Mouse (Mus musculus) E14TG2a.4 (cell line): Measurements from ENCODE around the gene Rasgef1b.

Source experiments
- H3K27me3 ChIP-seq: 2 replicates; pipeline ENCODE4 v1.6.1; 2014; ENCODE audit warnings: low read length, control low read depth; ENCODE audit not compliant: insufficient read depth
- H3K36me3 ChIP-seq: 2 replicates; pipeline ENCODE4 v1.6.1; 2014; ENCODE audit warnings: low read length, control low read depth; ENCODE audit not compliant: insufficient read depth
- H3K4me1 ChIP-seq: replicated peaks from 2 replicates; pipeline ENCODE4 v1.6.1; 2014; ENCODE audit warnings: low read depth, low read length, control low read depth
- H3K4me3 ChIP-seq: replicated peaks from 2 replicates; pipeline ENCODE4 v1.5.1; 2014; ENCODE audit warnings: mild to moderate bottlenecking, low read length
- H3K9me3 ChIP-seq: 2 replicates; pipeline ENCODE4 v1.6.1; 2014; ENCODE audit warnings: low read length, control low read depth
- CTCF ChIP-seq: conservative IDR thresholded peaks from 2 replicates; pipeline ENCODE4 v1.5.1; 2014; ENCODE audit warnings: low read length
- NANOG ChIP-seq: IDR thresholded peaks from 2 replicates; pipeline ENCODE4 v1.6.1; 2014; ENCODE audit warnings: borderline replicate concordance, low read length, mixed read lengths
- POU5F1 ChIP-seq: IDR thresholded peaks from 2 replicates; pipeline ENCODE4 v1.6.1; 2014; ENCODE audit warnings: low read length, borderline replicate concordance

Rasgef1b gene

DNA sequence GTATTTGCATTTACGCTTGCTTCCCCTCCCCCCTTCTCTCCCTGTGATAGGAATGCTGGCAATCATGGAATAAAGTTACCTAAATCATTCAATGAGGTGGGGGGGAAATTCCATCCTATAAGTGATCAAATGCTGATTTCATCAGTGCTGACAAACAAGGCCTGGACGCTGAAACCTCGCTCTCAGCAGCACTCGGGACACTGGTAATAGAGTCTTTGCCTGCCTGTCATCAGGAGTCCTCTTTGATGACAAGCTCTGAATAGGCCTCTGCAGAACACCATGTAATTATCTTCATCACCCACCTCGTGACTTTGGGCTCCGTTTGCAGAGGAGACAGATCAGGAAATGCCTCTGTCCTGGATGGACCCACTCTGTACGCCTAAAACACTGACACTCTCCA, 326.6 kb downstream of the Rasgef1b start:
- TF ChIP-seq POU5F1 (no peak), CTCF (no peak), NANOG (no peak)
- Histone ChIP-seq H3K4me1 (peaks cover 14% of the 10 kb centered on the region), H3K4me3 (no peak overlapping the region), H3K27me3 (no peaks in the 10 kb centered on the region), H3K9me3 (no peaks in the 10 kb centered on the region), H3K36me3 (no peaks in the 10 kb centered on the region)

DNA sequence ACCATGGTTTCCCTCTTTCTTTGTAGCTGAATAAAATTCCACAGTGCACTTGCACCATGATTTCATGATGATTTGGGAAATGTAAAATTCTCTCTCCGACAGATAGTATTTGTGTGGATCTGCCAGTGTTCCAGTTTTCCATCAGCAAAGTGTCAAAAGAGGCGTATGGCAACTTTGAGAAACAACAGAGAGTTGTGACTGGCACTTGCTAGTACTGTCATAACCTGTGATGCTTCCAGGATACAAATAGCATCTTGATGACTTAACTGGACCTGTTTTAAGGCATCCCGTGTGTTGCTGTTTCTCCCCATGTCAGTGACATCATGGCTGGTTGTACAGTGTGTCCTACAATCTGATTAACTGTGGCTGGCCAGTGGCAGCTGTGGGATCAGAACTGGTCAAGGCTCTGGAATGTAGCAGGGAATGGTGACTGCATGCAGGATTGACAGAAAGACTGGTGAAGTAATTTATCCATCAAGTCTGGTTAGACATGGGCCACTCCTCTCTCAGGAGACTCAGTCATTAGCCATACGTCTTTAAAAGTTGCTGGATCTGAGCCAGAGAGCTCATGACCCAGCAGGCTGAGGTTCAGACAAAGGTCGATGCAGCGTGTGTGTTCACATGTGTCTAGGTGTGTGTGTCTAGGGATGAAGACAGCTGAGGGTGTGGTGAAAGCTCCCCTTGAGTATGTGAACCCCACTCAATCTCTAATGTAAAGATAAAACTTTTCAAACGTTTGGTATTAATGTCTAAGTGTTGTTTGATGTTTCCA, 328.8 kb downstream of the Rasgef1b start:
- TF ChIP-seq NANOG, result no peak
- no peak for TF ChIP-seq POU5F1
- no peak for TF ChIP-seq CTCF
- Histone ChIP-seq H3K36me3 (no peaks in the 10 kb centered on the region), H3K4me1 (peaks cover 14% of the 10 kb centered on the region), H3K9me3 (no peaks in the 10 kb centered on the region), H3K4me3 (no peak overlapping the region), H3K27me3 (no peaks in the 10 kb centered on the region)

DNA sequence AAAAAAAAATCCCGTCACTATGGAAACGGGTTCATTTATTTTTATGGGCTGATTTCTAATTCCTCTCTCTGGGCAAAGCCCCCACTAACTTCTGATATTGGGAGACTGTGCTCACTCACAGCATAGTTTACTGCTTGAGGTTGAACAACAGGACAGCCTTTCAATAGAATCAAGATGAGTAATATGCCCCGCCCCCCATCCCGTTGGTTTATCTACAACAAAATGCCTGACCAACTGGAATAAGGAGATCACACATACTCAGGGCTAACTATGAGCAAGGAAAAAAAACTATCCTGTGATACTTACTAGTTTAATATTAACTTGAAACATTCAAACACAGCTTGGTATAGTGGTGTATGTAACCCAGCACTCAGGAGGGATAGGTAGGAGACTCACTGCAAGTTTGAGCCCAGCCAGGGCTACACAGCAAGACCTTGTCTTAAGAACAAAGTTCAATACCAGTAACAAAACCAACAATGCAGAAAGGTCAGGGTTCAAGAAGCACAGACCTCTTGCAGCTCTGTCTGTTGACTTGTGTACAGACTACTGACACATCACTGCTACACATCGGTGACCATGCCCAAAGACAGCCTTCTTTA, 330.3 kb downstream of the Rasgef1b start:
- H3K27me3 ChIP-seq, result no peaks in the 10 kb centered on the region
- H3K36me3 ChIP-seq, result no peaks in the 10 kb centered on the region
- peaks cover 14% of the 10 kb centered on the region for H3K4me1 ChIP-seq
- no peaks in the 10 kb centered on the region for H3K9me3 ChIP-seq
- no peak overlapping the region for H3K4me3 ChIP-seq
- TF ChIP-seq NANOG (no peak), POU5F1 (no peak), CTCF (no peak)

DNA sequence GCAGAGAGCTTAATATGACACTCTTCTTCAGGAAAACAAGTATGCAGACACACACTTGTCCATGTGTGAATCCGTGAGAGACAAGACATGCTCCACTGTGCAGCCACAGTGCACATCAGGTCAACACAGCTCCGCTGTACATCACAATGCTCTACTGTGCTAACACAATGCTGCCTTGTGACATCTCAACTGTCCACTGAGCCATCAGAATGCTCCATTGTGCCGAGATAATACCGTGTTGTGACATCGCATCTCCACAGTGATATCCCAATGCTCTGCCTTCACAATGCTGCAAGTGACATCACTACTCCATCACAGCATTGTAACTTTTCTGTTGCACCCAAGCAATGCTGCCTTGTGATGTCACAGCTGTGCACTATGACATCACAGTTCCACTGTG, 334.3 kb downstream of the Rasgef1b start:
- Histone ChIP-seq H3K4me3 (no peak overlapping the region), H3K27me3 (no peaks in the 10 kb centered on the region), H3K9me3 (peaks cover 5% of the 10 kb centered on the region; the same call in 1 of the 2 replicates), H3K36me3 (no peaks in the 10 kb centered on the region), H3K4me1 (no peaks in the 10 kb centered on the region)
- no peak for TF ChIP-seq POU5F1
- TF ChIP-seq NANOG, result no peak
- TF ChIP-seq CTCF, result no peak

DNA sequence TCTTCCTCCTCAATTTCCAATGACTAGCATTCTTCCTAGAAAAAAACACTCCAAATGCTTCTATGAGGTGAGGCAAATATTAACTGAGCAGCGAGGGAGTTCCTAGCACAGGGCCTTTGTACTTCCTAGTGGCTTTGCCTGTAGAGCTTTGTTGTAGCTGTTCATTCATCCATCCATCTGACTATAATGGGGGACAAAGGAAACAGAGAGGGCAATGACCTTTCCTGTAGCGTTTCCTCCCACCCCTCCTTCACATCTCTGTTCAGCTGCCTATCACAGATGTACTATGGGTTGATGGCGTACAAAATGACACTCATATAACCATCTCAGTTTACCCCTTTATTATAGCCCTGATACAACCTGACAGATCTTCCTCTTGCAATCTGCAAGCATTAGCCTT, 337.3 kb downstream of the Rasgef1b start:
- Histone ChIP-seq H3K27me3 (no peaks in the 10 kb centered on the region), H3K36me3 (no peaks in the 10 kb centered on the region), H3K4me3 (no peak overlapping the region), H3K4me1 (no peaks in the 10 kb centered on the region), H3K9me3 (peaks cover 7% of the 10 kb centered on the region)
- no peak for TF ChIP-seq CTCF
- TF ChIP-seq NANOG, result no peak
- TF ChIP-seq POU5F1, result no peak

DNA sequence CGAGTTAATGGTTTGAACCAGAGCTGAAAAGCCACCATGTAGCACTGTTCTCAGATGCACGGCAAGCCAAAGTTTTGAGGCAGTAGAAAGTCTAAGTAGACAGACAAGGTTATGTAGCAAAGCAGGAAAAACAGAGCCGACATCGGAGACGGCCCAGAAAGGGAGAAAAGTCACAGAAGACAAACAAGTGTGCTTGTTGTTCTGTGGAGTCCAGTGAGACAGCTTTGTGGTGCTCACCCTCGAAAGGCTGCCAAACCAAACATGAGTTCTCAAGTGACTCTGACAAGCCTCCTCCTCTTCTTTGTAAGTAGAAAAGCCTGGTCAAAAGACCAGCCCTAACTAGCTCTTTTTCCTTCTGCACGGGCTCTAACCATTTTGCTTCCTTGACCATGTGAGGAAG, 338.1 kb downstream of the Rasgef1b start:
- no peak overlapping the region for H3K4me3 ChIP-seq
- no peaks in the 10 kb centered on the region for H3K27me3 ChIP-seq
- H3K36me3 ChIP-seq, result no peaks in the 10 kb centered on the region
- no peaks in the 10 kb centered on the region for H3K4me1 ChIP-seq
- H3K9me3 ChIP-seq, result peaks cover 7% of the 10 kb centered on the region
- no peak for TF ChIP-seq CTCF
- no peak for TF ChIP-seq NANOG
- TF ChIP-seq POU5F1, result no peak

DNA sequence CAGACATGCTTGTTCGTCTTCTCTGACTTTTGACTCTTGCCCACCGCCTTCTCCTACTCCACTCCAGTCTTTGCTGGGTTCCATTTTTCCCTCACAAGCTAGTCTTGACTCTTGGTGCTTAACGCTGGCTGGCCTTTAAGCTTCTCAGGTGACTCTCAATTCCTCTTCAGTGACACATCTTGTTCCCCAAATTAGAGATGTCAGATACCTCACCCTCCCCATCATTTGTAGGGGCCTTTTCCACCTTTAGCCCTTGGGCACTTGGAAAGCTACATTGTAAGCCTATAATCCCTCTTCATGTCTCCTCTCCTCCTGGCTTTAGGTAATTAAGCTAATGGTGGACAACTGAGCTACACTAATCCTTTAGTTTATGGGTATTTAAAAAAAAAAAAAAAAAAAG, 338.6 kb downstream of the Rasgef1b start:
- H3K4me1 ChIP-seq, result no peaks in the 10 kb centered on the region
- H3K4me3 ChIP-seq, result no peak overlapping the region
- TF ChIP-seq CTCF, result no peak
- no peak for TF ChIP-seq NANOG
- TF ChIP-seq POU5F1, result no peak
- H3K9me3 ChIP-seq, result peaks cover 7% of the 10 kb centered on the region
- no peaks in the 10 kb centered on the region for H3K27me3 ChIP-seq
- H3K36me3 ChIP-seq, result no peaks in the 10 kb centered on the region

DNA sequence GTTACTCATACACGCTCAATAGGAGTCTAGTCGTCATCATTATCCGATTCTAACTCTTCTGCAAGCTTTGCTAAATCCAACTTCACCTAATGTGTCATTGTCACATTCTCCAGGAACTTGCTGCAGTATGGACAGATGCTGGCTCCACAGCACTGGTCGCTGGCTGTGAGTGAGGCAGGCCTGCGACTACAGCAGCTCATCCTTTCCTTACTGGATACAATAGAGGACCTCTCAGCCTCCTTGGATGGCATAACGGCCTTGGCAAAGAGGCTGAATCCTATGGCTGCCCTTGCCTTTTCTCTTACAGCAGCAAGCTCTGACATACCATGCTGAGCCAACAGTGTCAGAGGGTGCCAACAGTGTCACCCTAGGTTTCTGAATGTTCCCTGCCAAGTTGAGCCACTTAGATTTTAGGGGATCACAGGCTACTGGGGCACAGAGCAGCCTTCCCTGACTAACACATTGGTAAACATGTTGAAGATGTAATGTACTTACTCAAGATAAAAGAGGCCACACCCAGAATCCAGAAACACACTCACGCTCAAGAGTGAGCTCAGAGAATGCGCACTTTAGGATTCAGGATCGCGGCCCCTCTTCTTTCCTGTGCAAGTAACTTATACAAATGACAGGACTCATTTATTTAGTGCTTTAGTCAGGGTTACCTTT, 340.1 kb downstream of the Rasgef1b start:
- Histone ChIP-seq H3K27me3 (no peaks in the 10 kb centered on the region), H3K36me3 (no peaks in the 10 kb centered on the region), H3K9me3 (peaks cover 7% of the 10 kb centered on the region), H3K4me1 (no peaks in the 10 kb centered on the region), H3K4me3 (no peak overlapping the region)
- TF ChIP-seq POU5F1, result no peak
- TF ChIP-seq CTCF, result no peak
- no peak for TF ChIP-seq NANOG

DNA sequence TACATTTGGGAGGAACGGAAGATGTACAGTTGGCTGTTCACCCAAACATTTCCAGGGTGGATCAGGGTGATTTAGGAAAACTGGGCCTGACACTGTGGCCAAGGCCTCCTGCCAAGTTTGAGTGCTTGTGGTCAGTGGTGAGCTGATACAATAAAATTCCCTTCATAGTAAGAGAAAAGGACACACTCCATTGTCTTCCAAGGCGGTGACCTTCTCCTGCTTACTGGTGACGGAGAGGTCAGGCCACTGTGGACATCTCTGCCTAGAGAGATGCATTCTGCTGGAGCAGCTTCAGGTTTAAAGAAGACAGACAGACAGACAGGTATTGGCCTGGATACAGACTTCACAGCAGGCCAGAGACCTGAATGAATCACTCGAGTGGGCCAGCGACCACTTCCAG, 340.7 kb downstream of the Rasgef1b start:
- TF ChIP-seq NANOG (no peak), CTCF (no peak), POU5F1 (no peak)
- Histone ChIP-seq H3K36me3 (no peaks in the 10 kb centered on the region), H3K27me3 (no peaks in the 10 kb centered on the region), H3K4me3 (no peak overlapping the region), H3K9me3 (peaks cover 7% of the 10 kb centered on the region), H3K4me1 (no peaks in the 10 kb centered on the region)
